Mouse (Mus musculus) left cerebral cortex, postnatal 25 days (tissue): ENCODE data around the gene Prkag2. TPM values are rescaled to one million over a fixed set of nuclear protein-coding genes. Genes with fewer than 3 reads are reported as not detected.
"Not testable (repeated sequence)": the region's sequence is repeated elsewhere in the genome, so short reads cannot be mapped to it uniquely, and the experiment has no call there.

Experiments
- DNase-seq, 2 experiments: peaks; one replicate each; pipeline ENCODE4 v3.0.0; 2022; ENCODE audit warnings: low spot score in 2 of 2, mixed read lengths in 1 of 2
- intact Hi-C: fragments of 180-260 bp; cut with DNase I; formaldehyde crosslinking; loops from one replicate; pipeline ENCODE4 v1.15.1; 2025
- total RNA-seq, 2 experiments: library from RNA; stranded (reverse); gene quantifications; 2 replicates each; pipeline ENCODE4 v1.2.3; 2021

Gene Prkag2
- total RNA-seq, 2 experiments from 2014 or later: 102 to 108 TPM

DNA sequence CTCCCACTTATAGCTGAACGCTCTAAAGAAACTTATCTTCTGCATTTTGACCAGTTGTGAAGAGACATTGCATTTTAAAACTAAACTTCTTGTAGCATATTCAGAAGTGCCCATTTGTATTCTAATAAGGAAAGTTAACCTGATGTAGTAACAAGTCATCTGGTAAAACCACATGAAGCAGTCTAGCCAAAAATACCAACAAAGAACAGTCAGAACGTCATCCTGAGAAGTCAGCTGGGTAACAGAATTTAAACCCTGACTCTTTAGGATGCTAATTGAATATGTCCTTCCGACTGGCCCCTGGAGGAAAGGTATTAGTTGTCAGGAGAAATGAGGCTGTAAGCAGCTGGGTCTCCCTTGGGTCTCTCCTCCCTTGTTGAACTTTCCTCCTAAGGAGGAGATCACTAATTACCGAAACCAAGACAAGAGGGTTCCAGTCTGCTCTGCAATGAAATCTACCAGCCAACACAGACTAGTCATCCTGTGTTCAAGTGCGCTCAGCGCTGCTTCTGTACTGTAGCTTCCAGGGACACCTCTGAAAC lies 276.5 kb downstream of the Prkag2 start:
- no peak for DNase-seq
- intact Hi-C loops: no loop called here

DNA sequence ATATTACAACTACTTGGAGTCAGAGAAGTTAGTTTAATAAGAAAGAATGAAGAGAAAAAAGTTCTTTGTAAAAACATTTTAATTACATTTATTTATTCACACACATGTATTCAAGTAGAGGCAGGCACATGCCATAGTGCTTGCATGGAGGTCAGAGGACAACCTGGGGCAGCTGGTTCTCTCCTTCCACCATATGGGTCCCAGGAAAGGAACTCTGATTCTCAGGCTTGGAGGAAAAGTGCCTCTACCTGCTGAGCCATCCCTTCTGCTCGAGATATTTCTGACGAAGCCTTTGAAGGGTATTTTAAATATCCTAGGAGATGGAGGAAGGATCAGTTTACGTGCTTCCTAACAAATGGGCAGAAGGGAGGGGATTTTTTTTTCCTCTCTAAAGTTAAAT lies 277.7 kb downstream of the Prkag2 start:
- intact Hi-C loops: no loop called here
- no peak for DNase-seq

DNA sequence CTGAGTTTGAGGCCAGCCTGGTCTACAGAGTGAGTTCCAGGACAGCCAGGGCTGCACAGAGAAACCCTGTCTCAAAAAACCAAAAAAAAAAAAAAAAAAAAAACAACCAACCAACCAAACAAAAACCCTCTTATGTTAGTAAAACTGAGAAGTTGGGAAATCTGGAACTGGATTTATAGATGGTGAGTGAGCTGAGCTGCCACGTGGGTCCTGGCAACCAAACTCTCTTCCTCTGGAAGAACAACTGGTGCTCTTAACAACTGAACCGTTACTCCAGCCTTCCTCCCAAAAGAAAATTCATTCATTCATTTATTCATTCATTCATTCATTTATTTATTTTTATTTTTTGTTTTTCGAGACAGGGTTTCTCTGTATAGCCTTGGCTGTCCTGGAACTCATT lies 278.2 kb downstream of the Prkag2 start:
- DNase-seq, intact Hi-C loops: not testable (repeated sequence)

DNA sequence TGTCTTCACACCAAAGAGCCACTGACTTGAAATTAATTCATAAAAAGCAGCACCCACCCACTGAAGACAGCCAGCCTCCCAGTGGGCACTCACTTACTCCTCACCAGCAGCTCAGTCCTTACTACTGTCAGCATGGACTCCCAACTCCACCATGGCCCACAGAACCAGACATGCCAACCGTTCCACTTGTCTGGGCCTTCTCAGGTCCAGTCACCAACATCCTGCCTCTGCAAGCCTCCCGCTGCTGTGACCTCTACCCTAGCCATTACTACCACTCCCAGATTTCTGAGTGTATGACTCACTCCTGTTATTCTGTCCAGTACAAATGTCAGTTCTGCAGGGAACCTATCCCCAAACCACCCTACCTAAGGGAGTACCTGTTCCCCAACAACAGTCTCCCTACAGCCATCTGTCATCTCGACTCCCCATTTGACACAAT lies 279.0 kb downstream of the Prkag2 start:
- intact Hi-C loops: loop anchor here (2.0 kb wide), 1 partner anchor 19 kb away; no protein-coding TSS in a partner anchor
- peak in 1 of 2 experiments; percentile 52 for DNase-seq

DNA sequence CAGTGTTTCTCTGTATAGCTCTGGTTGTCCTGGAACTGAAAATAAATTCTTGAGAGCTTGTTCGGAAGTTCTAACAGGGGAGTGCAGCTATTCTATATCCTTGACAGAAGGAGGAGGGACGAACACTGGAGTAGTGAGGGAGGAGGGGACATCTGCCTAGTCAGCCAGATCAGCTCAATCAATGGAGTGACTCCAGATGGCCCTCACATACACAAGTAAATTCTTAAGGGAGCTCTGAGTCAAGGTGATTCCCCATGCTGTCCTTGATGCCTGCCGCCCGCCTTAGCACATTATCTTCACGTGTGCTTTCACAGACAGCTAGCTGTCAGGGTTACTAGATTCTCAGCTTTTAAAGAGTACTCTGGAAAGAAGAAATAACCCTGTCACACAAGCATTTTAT lies 279.8 kb downstream of the Prkag2 start:
- intact Hi-C loops: loop anchor here (2.0 kb wide), 1 partner anchor 20 kb away; no protein-coding TSS in a partner anchor
- DNase-seq: no peak

DNA sequence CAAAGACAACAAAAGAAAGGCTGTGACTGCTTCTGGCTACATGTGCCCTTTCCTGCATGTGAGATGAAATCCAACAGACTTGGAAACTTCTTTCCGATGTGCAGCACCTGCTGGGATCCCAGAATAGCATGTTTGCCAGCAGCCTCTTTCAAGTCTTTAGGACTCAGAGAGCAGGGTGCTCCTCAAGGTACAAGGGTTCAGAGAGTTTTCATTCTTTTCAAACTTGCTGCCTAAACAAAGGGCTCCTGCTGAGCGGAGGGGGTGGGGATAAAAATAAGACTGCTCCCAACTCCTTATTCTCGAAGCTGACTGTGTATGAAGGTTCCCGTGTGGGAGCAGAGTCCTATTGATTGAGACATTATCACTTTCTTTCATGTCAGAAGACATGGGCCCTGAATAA lies 283.3 kb downstream of the Prkag2 start:
- intact Hi-C loops: no loop called here
- DNase-seq: no peak

DNA sequence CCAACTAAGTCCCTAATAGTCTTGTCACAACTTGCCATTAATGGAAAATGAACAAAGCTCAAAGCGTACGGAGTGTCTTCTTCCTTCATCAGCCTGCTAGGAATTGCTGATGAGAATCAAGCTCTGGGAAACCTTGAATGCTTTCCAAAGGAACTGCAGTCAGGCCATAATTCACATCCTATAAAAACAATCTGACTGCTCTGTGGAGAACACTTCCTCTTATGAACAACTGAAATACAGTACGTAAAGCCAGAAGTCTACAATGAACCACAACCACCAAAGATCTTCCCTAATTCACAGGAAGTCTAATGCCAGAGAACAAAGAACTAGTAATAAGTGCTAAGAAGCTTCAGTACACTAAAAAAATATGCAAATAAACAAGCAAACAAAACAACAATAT lies 286.5 kb downstream of the Prkag2 start:
- no peak for DNase-seq
- intact Hi-C loops: no loop called here

DNA sequence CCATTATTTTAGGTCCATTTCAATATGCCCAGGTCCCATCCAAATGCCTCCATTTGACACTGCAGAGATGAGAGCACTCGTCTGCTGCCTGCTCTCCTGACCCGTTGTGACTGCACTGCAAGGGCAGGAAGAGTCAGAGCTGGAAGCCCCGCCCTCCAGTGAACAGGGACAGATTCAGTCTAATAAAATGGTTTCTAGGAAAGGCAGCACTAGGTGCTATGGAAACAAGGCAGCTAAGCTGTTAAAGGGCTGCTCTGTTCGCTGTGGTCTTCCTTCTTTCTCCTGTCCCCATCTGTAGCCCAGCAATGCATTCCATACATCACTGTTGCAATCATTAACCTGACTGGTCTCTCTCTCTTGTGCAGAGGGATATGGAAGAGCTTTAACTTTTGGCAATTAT lies 287.4 kb downstream of the Prkag2 start:
- no peak for DNase-seq
- intact Hi-C loops: no loop called here

Other genes with a start within 250 kb of the Prkag2 start
- gene Galntl5, start 80.8 kb upstream of the Prkag2 start, total RNA-seq: not detected
- 10 to 100 TPM; 48.7 to 50.1 TPM for gene Galnt11, start 121.3 kb upstream of the Prkag2 start, total RNA-seq
- not detected for gene E130116L18Rik, start 122.5 kb upstream of the Prkag2 start, total RNA-seq